Mouse (Mus musculus) forebrain, embryonic 15.5 days (tissue): ENCODE results near the gene Runx3. TPM values are rescaled to one million over a fixed set of nuclear protein-coding genes. Genes with fewer than 3 reads are reported as not detected.

ENCODE experiments used
- ATAC-seq: fragments of 200-750 bp; cut with Nextera tagmentation; replicated peaks from 2 replicates; pipeline ENCODE4 v1.8.0; 2017; ENCODE audit warnings: mild to moderate bottlenecking, moderate TSS enrichment, moderate library complexity
- H3K27ac ChIP-seq: fragments of 300-500 bp; sonication (generic); replicated peaks from 2 replicates; pipeline ENCODE4 v1.5.1; 2015; ENCODE audit warnings: mild to moderate bottlenecking, inconsistent platforms
- H3K27me3 ChIP-seq: fragments of 300-500 bp; sonication (generic); 2 replicates; pipeline ENCODE4 v1.6.1; 2015; ENCODE audit warnings: inconsistent platforms
- H3K36me3 ChIP-seq: fragments of 300-500 bp; sonication (generic); 2 replicates; pipeline ENCODE4 v1.6.1; 2015; ENCODE audit warnings: mild to moderate bottlenecking, inconsistent platforms
- H3K4me1 ChIP-seq: fragments of 300-500 bp; sonication (generic); 2 replicates; pipeline ENCODE4 v1.6.1; 2015; ENCODE audit warnings: inconsistent platforms
- H3K4me2 ChIP-seq: fragments of 300-500 bp; sonication (generic); replicated peaks from 2 replicates; pipeline ENCODE4 v1.6.1; 2015; ENCODE audit warnings: mild to moderate bottlenecking, inconsistent platforms
- H3K4me3 ChIP-seq: fragments of 300-500 bp; sonication (generic); 2 replicates; pipeline ENCODE4 v1.5.1; 2015; ENCODE audit warnings: mild to moderate bottlenecking, inconsistent platforms
- H3K9ac ChIP-seq: fragments of 300-500 bp; sonication (generic); replicated peaks from 2 replicates; pipeline ENCODE4 v1.6.1; 2015; ENCODE audit warnings: mild to moderate bottlenecking, inconsistent platforms
- H3K9me3 ChIP-seq: fragments of 300-500 bp; sonication (generic); 2 replicates; pipeline ENCODE4 v1.6.1; 2016; ENCODE audit warnings: inconsistent platforms
- WGBS: fragments of 180-500 bp; shearing (Covaris S2); methylation state at CpG from one replicate; pipeline ENCODE4 v1.1.7; 2015; ENCODE audit warnings: mixed read lengths; 5-methylcytosine and 5-hydroxymethylcytosine counted together
- polyA plus RNA-seq: library from polyadenylated mRNA; unstranded; fragments of >200 nt; fragmentation: Nextera tagmentation; extraction: Ambion mirVana; gene quantifications from 2 replicates; pipeline ENCODE4 v1.2.1, GENCODE M21; 2015

The Runx3 gene
- polyA plus RNA-seq, 1 experiment from 2014 or later, result not detected

DNA sequence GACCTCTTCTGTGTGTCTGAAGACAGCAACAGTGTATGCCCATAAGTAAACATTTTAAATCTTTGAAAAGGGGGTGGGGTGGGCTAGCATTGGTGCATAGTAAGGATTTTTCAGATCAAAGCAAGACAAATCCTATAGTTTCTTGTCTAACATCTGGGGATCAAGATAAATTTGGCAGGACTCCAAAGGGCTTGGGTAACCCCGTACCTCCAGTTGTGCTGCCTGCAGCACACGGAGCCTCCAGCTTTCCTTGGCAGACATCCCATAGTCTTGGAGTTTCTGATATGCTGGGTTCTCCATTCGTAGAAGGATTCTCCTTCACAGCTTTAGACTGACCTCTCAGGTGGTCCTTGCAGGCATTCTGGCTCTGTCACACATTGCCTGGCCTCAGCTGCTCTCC is 27.6 kb upstream of the Runx3 start:
- no peaks in the 10 kb centered on the region for H3K27me3 ChIP-seq
- 53% methylated on average over 3 of the region's 3 CpGs for WGBS
- no peak for ATAC-seq
- no peak overlapping the region for H3K9ac ChIP-seq
- no peaks in the 10 kb centered on the region for H3K9me3 ChIP-seq
- H3K36me3 ChIP-seq, result no peaks in the 10 kb centered on the region
- H3K27ac ChIP-seq, result no peak overlapping the region
- no peak overlapping the region for H3K4me3 ChIP-seq
- no peaks in the 10 kb centered on the region for H3K4me1 ChIP-seq
- no peak overlapping the region for H3K4me2 ChIP-seq

- no peak overlapping the region for H3K27ac ChIP-seq
- no peak for ATAC-seq
- H3K4me1 ChIP-seq, result no peaks in the 10 kb centered on the region
- WGBS, result 85% methylated on average over 8 of the region's 8 CpGs
- no peak overlapping the region for H3K4me3 ChIP-seq
- H3K9ac ChIP-seq, result no peak overlapping the region
- H3K9me3 ChIP-seq, result no peaks in the 10 kb centered on the region
- H3K4me2 ChIP-seq, result no peak overlapping the region
- no peaks in the 10 kb centered on the region for H3K27me3 ChIP-seq
- no peaks in the 10 kb centered on the region for H3K36me3 ChIP-seq
Measured at GRCm38 (mm10) chr4:135095693-135096092, 24.8 kb upstream of the Runx3 start.

DNA sequence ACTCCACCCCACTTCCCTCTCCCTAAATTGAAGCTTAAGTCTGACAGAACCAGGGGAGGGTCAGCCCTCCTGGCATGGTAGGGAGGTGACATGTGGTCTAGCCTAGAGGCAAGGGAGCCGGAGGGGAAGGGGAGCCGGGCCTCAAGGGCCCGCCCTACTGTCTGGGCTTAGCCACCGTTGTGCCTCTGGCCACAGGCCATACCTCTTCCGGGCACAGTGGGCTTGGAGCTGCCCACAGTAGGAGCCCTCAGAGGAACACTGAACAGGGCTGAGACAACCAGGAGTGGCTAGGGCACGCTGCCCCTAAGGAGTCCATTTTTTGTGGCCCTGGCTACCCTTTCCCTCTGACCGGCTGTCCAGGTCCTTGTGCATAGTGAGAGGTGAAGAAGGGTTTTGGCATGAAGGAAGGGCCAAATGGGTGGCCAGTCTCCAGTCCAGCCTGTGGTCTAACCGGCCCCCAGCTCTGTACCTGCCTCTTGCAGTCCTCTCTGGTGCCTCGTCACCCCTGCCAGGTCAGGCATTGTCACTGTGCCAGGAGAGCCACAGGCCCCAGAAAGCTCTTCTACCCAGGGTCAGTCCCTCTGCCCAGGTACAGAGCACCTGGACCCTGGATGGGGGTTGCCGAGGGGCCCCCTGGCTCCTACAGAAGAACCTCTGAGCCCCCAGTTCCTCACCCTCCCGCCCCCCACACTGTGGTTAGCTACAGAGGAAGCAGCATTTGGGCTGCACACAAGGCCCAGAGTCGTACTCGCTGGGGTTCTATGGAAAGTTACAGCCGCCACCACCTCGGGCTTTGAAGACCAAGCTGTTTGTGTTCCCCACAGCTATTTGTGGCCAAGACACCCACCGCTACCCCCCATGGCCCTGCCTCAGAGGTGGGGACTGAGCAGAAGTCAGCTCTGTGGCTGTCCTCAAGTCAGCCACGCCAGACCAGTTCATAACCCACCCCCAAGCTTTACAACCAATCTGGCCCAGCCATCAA is 22.3 kb upstream of the Runx3 start:
- no peak for ATAC-seq
- no peak overlapping the region for H3K27ac ChIP-seq
- H3K9me3 ChIP-seq, result no peaks in the 10 kb centered on the region
- WGBS, result 87% methylated on average over 17 of the region's 17 CpGs
- no peak overlapping the region for H3K4me3 ChIP-seq
- no peak overlapping the region for H3K4me2 ChIP-seq
- H3K4me1 ChIP-seq, result no peaks in the 10 kb centered on the region
- H3K36me3 ChIP-seq, result no peaks in the 10 kb centered on the region
- no peak overlapping the region for H3K9ac ChIP-seq
- H3K27me3 ChIP-seq, result no peaks in the 10 kb centered on the region; the same call in 1 of the 2 replicates

DNA sequence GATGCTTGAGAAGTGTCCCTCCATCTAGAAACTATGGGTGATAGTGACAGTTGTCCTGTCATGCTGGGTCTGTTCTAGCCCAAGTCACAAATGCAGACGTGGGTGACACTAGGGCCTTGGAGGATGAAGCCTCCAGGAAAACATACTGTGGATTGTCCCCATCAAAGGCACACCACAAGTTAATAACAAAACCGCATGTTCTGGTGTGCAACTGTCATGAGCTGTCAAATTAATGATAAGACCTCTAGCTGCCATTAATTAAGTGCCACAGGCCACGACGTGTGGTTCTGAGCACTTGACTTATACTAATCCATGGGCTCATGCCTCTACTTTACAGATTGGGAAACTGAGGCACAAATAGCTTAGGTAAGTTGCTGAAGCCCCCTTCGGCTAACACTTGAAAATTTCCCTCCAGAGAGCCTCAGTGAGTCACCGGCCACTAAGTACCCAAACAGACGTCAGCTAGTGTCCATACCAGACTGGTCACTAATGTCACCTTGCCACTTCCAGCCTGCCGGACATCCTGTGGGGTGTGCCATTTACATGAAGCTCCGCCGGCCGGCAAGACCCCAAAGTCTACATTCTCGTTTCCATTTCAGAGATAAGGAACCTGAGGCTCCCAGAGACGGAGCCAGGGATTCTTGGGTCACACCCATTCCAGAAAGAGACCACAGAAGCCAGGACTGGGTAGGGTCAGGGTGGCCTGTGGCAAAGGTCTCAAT is 18.3 kb upstream of the Runx3 start:
- no peaks in the 10 kb centered on the region for H3K36me3 ChIP-seq
- H3K27me3 ChIP-seq, result no peaks in the 10 kb centered on the region; the same call in 1 of the 2 replicates
- H3K9me3 ChIP-seq, result no peaks in the 10 kb centered on the region
- 83% methylated on average over 13 of the region's 13 CpGs for WGBS
- H3K4me2 ChIP-seq, result no peak overlapping the region
- H3K27ac ChIP-seq, result no peak overlapping the region
- ATAC-seq, result no peak
- H3K9ac ChIP-seq, result no peak overlapping the region
- H3K4me3 ChIP-seq, result no peak overlapping the region
- H3K4me1 ChIP-seq, result no peaks in the 10 kb centered on the region

DNA sequence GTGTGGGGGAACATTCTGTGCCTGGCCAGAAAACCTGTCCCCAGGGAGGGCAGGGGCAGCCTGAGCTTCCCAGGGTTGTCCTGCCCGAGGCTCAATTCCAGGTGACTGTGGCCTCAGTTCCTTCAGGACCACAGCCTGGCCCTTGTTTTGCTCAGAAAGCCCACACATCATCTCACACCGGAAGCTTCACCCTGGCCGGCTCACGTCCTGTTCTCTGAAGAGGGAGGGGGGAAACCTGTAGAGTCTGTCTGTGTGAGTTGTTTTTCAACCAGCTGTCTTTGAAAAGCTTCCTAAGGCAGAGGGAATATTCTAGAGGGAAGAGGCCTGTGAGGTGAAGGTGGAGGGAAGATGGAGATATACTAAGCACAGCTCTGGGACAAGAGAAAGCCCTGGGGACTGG is 17.7 kb upstream of the Runx3 start:
- ATAC-seq, result no peak
- Histone ChIP-seq H3K9me3 (no peaks in the 10 kb centered on the region), H3K4me2 (no peak overlapping the region), H3K4me1 (no peaks in the 10 kb centered on the region), H3K27ac (no peak overlapping the region), H3K36me3 (no peaks in the 10 kb centered on the region), H3K4me3 (no peak overlapping the region), H3K9ac (no peak overlapping the region), H3K27me3 (no peaks in the 10 kb centered on the region; the same call in 1 of the 2 replicates)
- WGBS, result 61% methylated on average over 4 of the region's 4 CpGs

DNA sequence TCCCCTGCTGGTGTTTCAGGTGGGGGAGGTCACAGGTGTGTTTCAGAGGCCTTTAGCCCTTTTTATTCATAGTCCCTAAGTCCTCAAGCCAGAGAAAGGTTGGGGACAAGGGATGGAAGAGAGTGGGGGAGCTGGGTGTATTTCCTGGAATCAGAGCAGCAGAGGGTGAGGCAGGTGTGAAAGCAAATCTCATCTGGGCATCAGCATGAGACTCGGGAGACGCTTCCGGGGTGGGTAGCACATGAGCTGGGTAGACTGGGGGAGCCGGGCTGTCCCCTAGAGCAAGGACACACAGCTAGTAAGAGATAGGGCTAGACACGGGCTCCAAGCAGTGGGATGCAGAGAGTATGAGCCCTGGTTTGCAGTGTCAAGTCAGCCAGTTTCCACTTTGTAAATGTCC is 16.7 kb upstream of the Runx3 start:
- H3K9me3 ChIP-seq, result no peaks in the 10 kb centered on the region
- no peaks in the 10 kb centered on the region; the same call in 1 of the 2 replicates for H3K27me3 ChIP-seq
- no peak for ATAC-seq
- H3K27ac ChIP-seq, result no peak overlapping the region
- H3K4me3 ChIP-seq, result no peak overlapping the region
- no peaks in the 10 kb centered on the region for H3K4me1 ChIP-seq
- H3K4me2 ChIP-seq, result no peak overlapping the region
- WGBS, result 75% methylated on average over 5 of the region's 5 CpGs
- no peak overlapping the region for H3K9ac ChIP-seq
- no peaks in the 10 kb centered on the region for H3K36me3 ChIP-seq

DNA sequence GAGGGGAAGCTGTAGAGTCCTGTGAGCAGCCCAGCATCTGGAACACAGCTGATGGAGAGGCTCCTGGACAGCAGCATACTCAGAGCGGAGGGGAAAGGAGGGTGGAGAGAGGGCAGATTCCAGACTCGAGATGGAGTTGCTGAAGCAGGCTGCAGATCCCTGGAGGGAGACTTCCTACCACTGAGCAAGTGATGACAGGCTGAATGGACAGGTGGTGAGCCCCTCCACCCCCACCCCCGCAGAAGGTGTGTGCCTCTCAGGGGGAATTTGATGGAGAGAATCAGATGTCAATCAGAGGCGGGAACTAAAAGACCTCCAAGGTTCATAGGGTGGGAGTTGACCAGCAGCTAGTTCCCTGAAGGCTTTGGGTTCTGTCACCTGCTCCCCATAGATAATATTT is 13.5 kb upstream of the Runx3 start:
- Histone ChIP-seq H3K4me3 (no peak overlapping the region), H3K27ac (no peak overlapping the region), H3K4me1 (no peaks in the 10 kb centered on the region), H3K9ac (no peak overlapping the region), H3K36me3 (no peaks in the 10 kb centered on the region), H3K9me3 (no peaks in the 10 kb centered on the region), H3K4me2 (no peak overlapping the region), H3K27me3 (no peaks in the 10 kb centered on the region; the same call in 1 of the 2 replicates)
- WGBS, result 60% methylated on average over 4 of the region's 4 CpGs
- no peak for ATAC-seq

DNA sequence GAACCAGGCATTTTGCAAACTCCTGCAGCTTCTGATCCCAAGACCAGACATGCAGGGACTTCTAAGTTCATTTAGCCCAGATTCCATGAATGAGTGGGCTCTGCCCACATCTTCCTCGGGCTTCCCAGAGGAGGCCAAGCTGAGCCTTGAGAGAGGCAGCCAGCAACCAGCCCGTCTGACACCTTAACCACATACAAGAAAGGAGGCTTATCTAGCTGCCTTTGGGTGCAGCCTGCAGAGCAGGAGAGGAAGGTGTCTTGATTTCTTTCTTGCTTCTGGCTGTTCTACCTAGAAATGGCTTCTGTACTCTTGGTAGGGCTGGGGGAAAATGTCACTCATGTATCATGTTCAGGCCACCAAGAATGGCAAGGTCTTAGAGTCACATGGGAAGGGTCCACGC is 11.8 kb upstream of the Runx3 start:
- H3K36me3 ChIP-seq, result no peaks in the 10 kb centered on the region
- H3K27ac ChIP-seq, result no peak overlapping the region
- H3K4me1 ChIP-seq, result no peaks in the 10 kb centered on the region
- no peak for ATAC-seq
- WGBS, result 81% methylated on average over 3 of the region's 3 CpGs
- H3K4me2 ChIP-seq, result no peak overlapping the region
- no peaks in the 10 kb centered on the region for H3K27me3 ChIP-seq
- no peak overlapping the region for H3K9ac ChIP-seq
- no peaks in the 10 kb centered on the region for H3K9me3 ChIP-seq
- no peak overlapping the region for H3K4me3 ChIP-seq

DNA sequence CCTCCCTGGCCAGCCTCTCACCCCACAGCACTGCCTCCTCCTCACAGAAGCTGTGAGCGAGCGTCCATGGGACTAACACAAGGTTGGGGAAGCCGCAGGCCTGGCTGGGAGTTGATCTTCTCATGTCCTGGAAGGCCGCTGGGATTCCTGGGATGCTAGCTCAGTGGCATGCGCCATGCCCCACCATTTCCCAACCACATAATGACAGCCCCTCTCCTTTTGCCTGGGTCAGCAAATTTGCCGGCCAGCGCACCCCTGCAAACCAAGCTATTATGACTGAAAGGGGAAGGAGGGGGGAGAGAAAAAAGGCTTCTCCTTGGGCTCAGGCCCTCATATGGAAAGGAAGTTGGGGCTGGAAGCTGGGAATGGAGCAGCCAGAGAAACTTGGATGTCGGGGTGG is 6.8 kb upstream of the Runx3 start:
- H3K36me3 ChIP-seq, result no peaks in the 10 kb centered on the region
- 75% methylated on average over 8 of the region's 8 CpGs for WGBS
- H3K9ac ChIP-seq, result no peak overlapping the region
- no peak overlapping the region for H3K27ac ChIP-seq
- H3K9me3 ChIP-seq, result no peaks in the 10 kb centered on the region
- H3K4me3 ChIP-seq, result no peak overlapping the region
- no peak for ATAC-seq
- H3K4me2 ChIP-seq, result no peak overlapping the region
- H3K4me1 ChIP-seq, result no peaks in the 10 kb centered on the region
- H3K27me3 ChIP-seq, result no peaks in the 10 kb centered on the region

DNA sequence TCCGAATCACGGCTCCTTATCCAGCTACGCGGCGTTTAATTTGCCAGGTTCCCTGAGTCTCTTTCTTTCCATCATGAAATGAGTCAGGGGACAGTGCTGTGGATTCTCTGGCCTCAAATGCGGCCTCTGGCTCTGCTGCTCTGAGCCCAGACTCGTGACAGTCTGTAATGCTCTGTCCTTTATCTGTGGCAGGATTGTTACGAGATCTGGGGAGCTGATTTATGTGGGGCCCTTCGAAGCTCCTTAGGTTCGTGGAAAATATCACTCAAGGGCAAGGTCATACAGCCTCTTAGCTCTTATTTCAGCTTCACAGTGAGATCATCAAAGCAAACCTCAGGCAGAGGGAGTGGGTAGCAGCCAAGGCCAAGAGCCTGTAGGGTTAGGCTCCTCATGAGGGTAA is 6.2 kb upstream of the Runx3 start:
- no peak for ATAC-seq
- H3K9ac ChIP-seq, result no peak overlapping the region
- H3K4me3 ChIP-seq, result no peak overlapping the region
- no peak overlapping the region for H3K27ac ChIP-seq
- no peaks in the 10 kb centered on the region for H3K4me1 ChIP-seq
- no peak overlapping the region for H3K4me2 ChIP-seq
- no peaks in the 10 kb centered on the region for H3K36me3 ChIP-seq
- no peaks in the 10 kb centered on the region for H3K27me3 ChIP-seq
- H3K9me3 ChIP-seq, result no peaks in the 10 kb centered on the region
- WGBS, result 89% methylated on average over 10 of the region's 10 CpGs

DNA sequence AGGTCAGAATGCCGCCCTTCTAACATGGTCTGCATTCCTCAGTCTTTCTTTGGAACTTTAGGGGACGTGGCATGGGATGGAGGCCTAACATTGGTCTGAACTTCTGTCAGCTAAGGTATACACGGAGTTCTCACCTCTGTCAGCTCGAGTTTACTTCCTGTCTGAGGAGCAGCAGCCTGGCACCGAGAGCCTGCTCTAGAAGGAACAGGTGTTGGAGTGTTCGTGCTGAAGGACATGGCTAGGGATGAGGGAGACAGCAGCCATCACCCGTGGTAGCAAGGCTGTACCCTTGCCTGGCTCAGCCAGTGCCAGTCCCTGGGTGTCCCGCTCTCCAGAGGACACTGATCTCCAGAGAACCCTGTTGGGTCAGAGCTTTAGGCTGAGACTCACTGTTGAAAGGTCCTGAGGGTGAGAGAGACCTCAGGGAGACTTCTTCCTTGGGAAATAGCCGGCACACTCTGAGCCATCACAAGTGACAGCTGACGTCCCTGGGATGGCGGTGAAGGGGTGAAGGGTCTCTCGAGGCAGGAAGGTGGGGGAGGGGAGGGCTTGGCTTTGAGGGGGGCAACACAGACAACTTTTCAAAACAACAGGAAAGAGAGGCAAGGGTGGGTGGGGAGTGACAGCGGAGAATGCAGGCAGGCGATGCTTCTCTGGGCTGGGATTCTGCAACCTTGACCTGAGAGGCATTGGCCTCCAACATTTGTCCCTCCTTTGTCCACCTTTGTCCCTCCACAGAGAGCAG is 4.9 kb upstream of the Runx3 start:
- ATAC-seq, result no peak

DNA sequence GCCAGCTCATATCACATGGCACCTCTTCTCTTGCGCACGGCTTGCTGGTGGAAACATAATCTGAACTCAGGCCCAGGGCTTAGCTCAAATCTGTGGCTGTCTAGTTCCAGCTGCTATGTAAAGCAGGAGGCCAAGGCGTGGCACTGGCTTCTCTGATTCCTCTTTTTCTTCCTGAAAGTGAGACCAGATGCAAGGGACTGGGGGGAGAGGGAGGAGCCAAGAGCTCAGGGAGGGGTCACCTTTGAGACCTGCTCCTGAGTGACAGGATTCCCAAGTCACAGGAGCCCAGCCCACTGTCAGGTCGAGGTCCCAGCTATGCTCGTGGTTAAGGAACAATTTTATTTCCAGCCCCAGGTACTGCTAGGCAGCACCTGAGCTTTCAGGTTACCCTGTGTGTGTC is 4.1 kb upstream of the Runx3 start:
- WGBS, result 70% methylated on average over 5 of the region's 5 CpGs
- Histone ChIP-seq H3K27me3 (no peaks in the 10 kb centered on the region), H3K4me3 (no peak overlapping the region)

More for the DNA sequence above, 4.9 kb upstream of the Runx3 start:
- Histone ChIP-seq H3K27ac (no peak overlapping the region), H3K4me1 (no peaks in the 10 kb centered on the region), H3K4me2 (no peak overlapping the region), H3K36me3 (no peaks in the 10 kb centered on the region), H3K4me3 (no peak overlapping the region), H3K9ac (no peak overlapping the region), H3K9me3 (no peaks in the 10 kb centered on the region), H3K27me3 (no peaks in the 10 kb centered on the region)
- 63% methylated on average over 14 of the region's 14 CpGs for WGBS

More for the DNA sequence above, 4.1 kb upstream of the Runx3 start:
- Histone ChIP-seq H3K4me2 (no peak overlapping the region), H3K9ac (no peak overlapping the region), H3K27ac (no peak overlapping the region), H3K9me3 (no peaks in the 10 kb centered on the region), H3K36me3 (no peaks in the 10 kb centered on the region), H3K4me1 (no peaks in the 10 kb centered on the region)
- no peak for ATAC-seq
